Mouse (Mus musculus): ENCODE measurements around the gene Hnrnpa3.

GRCm38 (mm10) chr2:75676567-75676966 is 17.5 kb downstream of the Hnrnpa3 start:
- TF ChIP-seq GATA1 (IDR thresholded peaks at IDR 0.05; ENCODE audit: borderline replicate concordance, low read length): no peak
- TF ChIP-seq FLI1 (IDR thresholded peaks at IDR 0.05; ENCODE audit: low read length): no peak

All from megakaryocyte, embryonic 14.5 days (primary cell).